Mouse (Mus musculus) hindbrain, embryonic 12.5 days (tissue): Measurements from ENCODE around the gene Gse1. TPM values are rescaled to one million over a fixed set of nuclear protein-coding genes. Genes with fewer than 3 reads are reported as not detected.
A peak's percentile ranks its signal among the peaks of the same experiment; 100 is the strongest.

Source experiments
- ATAC-seq: fragments of 200-750 bp; cut with Nextera tagmentation; 2 replicates; pipeline ENCODE4 v1.8.0; 2017; ENCODE audit warnings: moderate TSS enrichment; ENCODE audit not compliant: low FRiP score
- H3K27ac ChIP-seq: fragments of 300-500 bp; sonication (generic); 2 replicates; pipeline ENCODE4 v1.5.1; 2016; ENCODE audit warnings: mild to moderate bottlenecking
- H3K27me3 ChIP-seq: fragments of 300-500 bp; sonication (generic); 2 replicates; pipeline ENCODE4 v1.6.1; 2016; ENCODE audit warnings: mild to moderate bottlenecking
- H3K36me3 ChIP-seq: fragments of 300-500 bp; sonication (generic); 2 replicates; pipeline ENCODE4 v1.6.1; 2016; ENCODE audit warnings: mild to moderate bottlenecking
- H3K4me1 ChIP-seq: fragments of 300-500 bp; sonication (generic); 2 replicates; pipeline ENCODE4 v1.6.1; 2016
- H3K4me2 ChIP-seq: fragments of 300-500 bp; sonication (generic); replicated peaks from 2 replicates; pipeline ENCODE4 v1.6.1; 2016; ENCODE audit warnings: mild to moderate bottlenecking
- H3K4me3 ChIP-seq: fragments of 300-500 bp; sonication (generic); 2 replicates; pipeline ENCODE4 v1.5.1; 2016; ENCODE audit warnings: mild to moderate bottlenecking
- H3K9ac ChIP-seq: fragments of 300-500 bp; sonication (generic); 2 replicates; pipeline ENCODE4 v1.6.1; 2016; ENCODE audit warnings: mild to moderate bottlenecking, moderate library complexity
- H3K9me3 ChIP-seq: fragments of 300-500 bp; sonication (generic); replicated peaks from 2 replicates; pipeline ENCODE4 v1.6.1; 2016; ENCODE audit warnings: mild to moderate bottlenecking
- WGBS: fragments of 180-500 bp; shearing (Covaris S2); methylation state at CpG from one replicate; pipeline ENCODE4 v1.1.7; 2016; 5-methylcytosine and 5-hydroxymethylcytosine counted together
- polyA plus RNA-seq: library from polyadenylated mRNA; unstranded; fragments of >200 nt; fragmentation: Nextera tagmentation; extraction: Ambion mirVana; gene quantifications from 2 replicates; pipeline ENCODE4 v1.2.1, GENCODE M21; 2016

Gse1 gene
- polyA plus RNA-seq, 1 experiment from 2014 or later: 24.0 TPM

GRCm38 (mm10) chr8:120431042-120431441 lies 202.8 kb downstream of the Gse1 start:
- Histone ChIP-seq H3K4me2 (no peak overlapping the region), H3K4me1 (peaks cover 43% of the 10 kb centered on the region), H3K9ac (no peak overlapping the region), H3K36me3 (no peaks in the 10 kb centered on the region), H3K9me3 (no peaks in the 10 kb centered on the region), H3K4me3 (no peak overlapping the region), H3K27me3 (no peaks in the 10 kb centered on the region; the same call in 1 of the 2 replicates), H3K27ac (no peak overlapping the region)
- ATAC-seq: no peak
- WGBS: 79% methylated on average over 12 of the region's 12 CpGs

GRCm38 (mm10) chr8:120432438-120432837 lies 204.2 kb downstream of the Gse1 start:
- Histone ChIP-seq H3K4me3 (no peak overlapping the region), H3K9me3 (no peaks in the 10 kb centered on the region), H3K27ac (no peak overlapping the region), H3K4me2 (no peak overlapping the region), H3K4me1 (peaks cover 42% of the 10 kb centered on the region), H3K9ac (no peak overlapping the region), H3K27me3 (no peaks in the 10 kb centered on the region; the same call in 1 of the 2 replicates), H3K36me3 (no peaks in the 10 kb centered on the region)
- WGBS: 74% methylated on average over 7 of the region's 7 CpGs
- ATAC-seq: no peak

GRCm38 (mm10) chr8:120433143-120433542 lies 204.9 kb downstream of the Gse1 start:
- no peak overlapping the region for H3K4me3 ChIP-seq
- H3K9ac ChIP-seq: no peak overlapping the region
- H3K9me3 ChIP-seq: no peaks in the 10 kb centered on the region
- peaks cover 3% of the 10 kb centered on the region; the same call in 1 of the 2 replicates for H3K27me3 ChIP-seq
- H3K4me2 ChIP-seq: no peak overlapping the region
- WGBS: 81% methylated on average over 7 of the region's 7 CpGs
- no peak overlapping the region for H3K27ac ChIP-seq
- no peak for ATAC-seq
- peaks cover 42% of the 10 kb centered on the region for H3K4me1 ChIP-seq
- no peaks in the 10 kb centered on the region for H3K36me3 ChIP-seq

- Histone ChIP-seq H3K36me3 (no peaks in the 10 kb centered on the region), H3K27me3 (peaks cover 3% of the 10 kb centered on the region; the same call in 1 of the 2 replicates), H3K4me3 (no peak overlapping the region), H3K9ac (no peak overlapping the region), H3K9me3 (no peaks in the 10 kb centered on the region), H3K27ac (no peak overlapping the region), H3K4me1 (peaks cover 43% of the 10 kb centered on the region), H3K4me2 (no peak overlapping the region)
- ATAC-seq: no peak
- WGBS: 97% methylated on average over 1 of the region's 1 CpGs
Observed at GRCm38 (mm10) chr8:120433734-120434133, 205.5 kb downstream of the Gse1 start.

GRCm38 (mm10) chr8:120435781-120436180 lies 207.5 kb downstream of the Gse1 start:
- 95% methylated on average over 15 of the region's 15 CpGs for WGBS
- no peak for ATAC-seq
- Histone ChIP-seq H3K4me1 (peaks cover 62% of the 10 kb centered on the region), H3K27me3 (peaks cover 3% of the 10 kb centered on the region; the same call in 1 of the 2 replicates), H3K27ac (no peak overlapping the region), H3K9me3 (no peaks in the 10 kb centered on the region), H3K4me2 (no peak overlapping the region), H3K36me3 (no peaks in the 10 kb centered on the region), H3K9ac (no peak overlapping the region), H3K4me3 (no peak overlapping the region)

- no peak overlapping the region; the same call in 1 of the 2 replicates for H3K27ac ChIP-seq
- no peak for ATAC-seq
Observed at GRCm38 (mm10) chr8:120436491-120437030, 208.3 kb downstream of the Gse1 start.

GRCm38 (mm10) chr8:120437207-120437606 lies 209.0 kb downstream of the Gse1 start:
- H3K4me2 ChIP-seq: no peak overlapping the region
- no peak overlapping the region for H3K4me3 ChIP-seq
- H3K36me3 ChIP-seq: no peaks in the 10 kb centered on the region
- no peaks in the 10 kb centered on the region for H3K9me3 ChIP-seq
- peaks cover 3% of the 10 kb centered on the region; the same call in 1 of the 2 replicates for H3K27me3 ChIP-seq
- peak overlapping the region; percentile 69 for H3K27ac ChIP-seq
- 85% methylated on average over 1 of the region's 1 CpGs for WGBS
- ATAC-seq: no peak
- no peak overlapping the region for H3K9ac ChIP-seq
- peaks cover 76% of the 10 kb centered on the region for H3K4me1 ChIP-seq

More at GRCm38 (mm10) chr8:120436491-120437030, 208.3 kb downstream of the Gse1 start:
- H3K9ac ChIP-seq: no peak overlapping the region
- 44% methylated on average over 5 of the region's 5 CpGs for WGBS
- H3K4me3 ChIP-seq: no peak overlapping the region
- peaks cover 3% of the 10 kb centered on the region; the same call in 1 of the 2 replicates for H3K27me3 ChIP-seq
- no peak overlapping the region for H3K4me2 ChIP-seq
- H3K4me1 ChIP-seq: peaks cover 70% of the 10 kb centered on the region
- H3K36me3 ChIP-seq: no peaks in the 10 kb centered on the region
- H3K9me3 ChIP-seq: no peaks in the 10 kb centered on the region

GRCm38 (mm10) chr8:120437666-120438395 lies 209.6 kb downstream of the Gse1 start:
- peaks cover 73% of the 10 kb centered on the region for H3K4me1 ChIP-seq
- 55% methylated on average over 21 of the region's 21 CpGs for WGBS
- no peak overlapping the region for H3K4me3 ChIP-seq
- H3K4me2 ChIP-seq: no peak overlapping the region
- no peaks in the 10 kb centered on the region for H3K9me3 ChIP-seq
- 0 out of 2 replicates have a peak overlapping the region, but pooled peaks have one; percentile 25 for H3K9ac ChIP-seq
- peaks cover 3% of the 10 kb centered on the region; the same call in 1 of the 2 replicates for H3K27me3 ChIP-seq
- H3K27ac ChIP-seq: peak overlapping the region; percentile 69
- ATAC-seq: no peak
- H3K36me3 ChIP-seq: no peaks in the 10 kb centered on the region

- Histone ChIP-seq H3K9ac (peak overlapping the region; percentile 15; the same call in 1 of the 2 replicates), H3K9me3 (no peaks in the 10 kb centered on the region), H3K27ac (peak overlapping the region; percentile 85), H3K4me3 (no peak overlapping the region), H3K27me3 (peaks cover 3% of the 10 kb centered on the region; the same call in 1 of the 2 replicates), H3K4me2 (peak overlapping the region; percentile 15; the same call in 1 of the 2 replicates), H3K4me1 (peaks cover 71% of the 10 kb centered on the region), H3K36me3 (no peaks in the 10 kb centered on the region)
- 6% methylated on average over 19 of the region's 19 CpGs for WGBS
- peak; percentile 80 for ATAC-seq
Observed at GRCm38 (mm10) chr8:120439309-120439708, 211.1 kb downstream of the Gse1 start.

- 64% methylated on average over 12 of the region's 12 CpGs for WGBS
- 0 out of 2 replicates have a peak overlapping the region, but pooled peaks have one; percentile 1 for H3K4me2 ChIP-seq
- peaks cover 76% of the 10 kb centered on the region for H3K4me1 ChIP-seq
- H3K9ac ChIP-seq: no peak overlapping the region
- no peaks in the 10 kb centered on the region for H3K9me3 ChIP-seq
- no peak overlapping the region for H3K4me3 ChIP-seq
- ATAC-seq: peak; percentile 23; the same call in 1 of the 2 replicates
- peak overlapping the region; percentile 85 for H3K27ac ChIP-seq
- H3K36me3 ChIP-seq: no peaks in the 10 kb centered on the region
- H3K27me3 ChIP-seq: peaks cover 3% of the 10 kb centered on the region; the same call in 1 of the 2 replicates
Observed at GRCm38 (mm10) chr8:120440739-120441138, 212.5 kb downstream of the Gse1 start.

GRCm38 (mm10) chr8:120441637-120442036 lies 213.4 kb downstream of the Gse1 start:
- Histone ChIP-seq H3K4me1 (peaks cover 77% of the 10 kb centered on the region), H3K9me3 (no peaks in the 10 kb centered on the region), H3K4me3 (no peak overlapping the region), H3K27me3 (peaks cover 3% of the 10 kb centered on the region; the same call in 1 of the 2 replicates), H3K27ac (peak overlapping the region; percentile 85), H3K36me3 (no peaks in the 10 kb centered on the region), H3K4me2 (no peak overlapping the region), H3K9ac (no peak overlapping the region)
- ATAC-seq: no peak
- 75% methylated on average over 6 of the region's 6 CpGs for WGBS

GRCm38 (mm10) chr8:120442306-120443003 lies 214.2 kb downstream of the Gse1 start:
- Histone ChIP-seq H3K9ac (no peak overlapping the region), H3K4me1 (peaks cover 71% of the 10 kb centered on the region), H3K4me2 (no peak overlapping the region), H3K9me3 (no peaks in the 10 kb centered on the region), H3K36me3 (no peaks in the 10 kb centered on the region), H3K27me3 (peaks cover 3% of the 10 kb centered on the region; the same call in 1 of the 2 replicates), H3K4me3 (no peak overlapping the region), H3K27ac (no peak overlapping the region)
- ATAC-seq: no peak
- WGBS: 73% methylated on average over 4 of the region's 4 CpGs
